Mouse (Mus musculus) liver, postnatal 0 days (tissue): ENCODE results near the gene Rgs14.

Experiments used
- CTCF ChIP-seq: sonication (generic); IDR thresholded peaks from 2 replicates; pipeline ENCODE4 v1.5.1; 2016; ENCODE audit warnings: antibody characterized with exemption, low read depth
- EP300 ChIP-seq: IDR thresholded peaks from 2 replicates; pipeline ENCODE4 v1.6.1; 2016; ENCODE audit warnings: antibody characterized with exemption, low read depth, mild to moderate bottlenecking

GRCm38 (mm10) chr13:55420933-55421800 lies 51.6 kb downstream of the Rgs14 start:
- TF ChIP-seq CTCF (peak; percentile 84), EP300 (no peak)
